Mouse (Mus musculus) cortical plate, adult 2 months (tissue): Measurements from ENCODE around the gene Kpna3. TPM values are rescaled to one million over a fixed set of nuclear protein-coding genes. Genes with fewer than 3 reads are reported as not detected.

Experiments used
- H3K27ac ChIP-seq: fragments of 200-500 bp; 2 replicates; pipeline ENCODE4 v1.5.1; 2012; ENCODE audit warnings: low read length, control low read depth, inconsistent platforms; ENCODE audit not compliant: insufficient read depth
- H3K4me1 ChIP-seq: fragments of 200-500 bp; 2 replicates; pipeline ENCODE4 v1.6.1; 2011; ENCODE audit warnings: low read length; ENCODE audit not compliant: control insufficient read depth, insufficient read depth
- H3K4me3 ChIP-seq: fragments of 200-500 bp; 2 replicates; pipeline ENCODE4 v1.5.1; 2011; ENCODE audit warnings: mild to moderate bottlenecking, low read length, control low read depth; ENCODE audit not compliant: insufficient read depth
- CTCF ChIP-seq: fragments of 200-500 bp; IDR thresholded peaks from 2 replicates; pipeline ENCODE4 v1.5.1; 2011; ENCODE audit warnings: mild to moderate bottlenecking, control low read depth, low read length; ENCODE audit not compliant: insufficient read depth; ENCODE audit errors: extremely low read depth
- POLR2A ChIP-seq: fragments of 200-500 bp; IDR thresholded peaks from 2 replicates; pipeline ENCODE4 v1.6.1; 2011; ENCODE audit warnings: mild to moderate bottlenecking, low read length, control low read depth; ENCODE audit not compliant: insufficient read depth; ENCODE audit errors: extremely low read depth
- polyA plus RNA-seq: library from polyadenylated mRNA; depleted of rRNA; stranded (reverse); fragments of >200 nt; gene quantifications from 2 replicates; pipeline ENCODE4 v1.2.3, GENCODE M21; 2012; rRNA removed

Kpna3 gene
- polyA plus RNA-seq = 46.4 and 47.6 TPM in 2 replicates

DNA sequence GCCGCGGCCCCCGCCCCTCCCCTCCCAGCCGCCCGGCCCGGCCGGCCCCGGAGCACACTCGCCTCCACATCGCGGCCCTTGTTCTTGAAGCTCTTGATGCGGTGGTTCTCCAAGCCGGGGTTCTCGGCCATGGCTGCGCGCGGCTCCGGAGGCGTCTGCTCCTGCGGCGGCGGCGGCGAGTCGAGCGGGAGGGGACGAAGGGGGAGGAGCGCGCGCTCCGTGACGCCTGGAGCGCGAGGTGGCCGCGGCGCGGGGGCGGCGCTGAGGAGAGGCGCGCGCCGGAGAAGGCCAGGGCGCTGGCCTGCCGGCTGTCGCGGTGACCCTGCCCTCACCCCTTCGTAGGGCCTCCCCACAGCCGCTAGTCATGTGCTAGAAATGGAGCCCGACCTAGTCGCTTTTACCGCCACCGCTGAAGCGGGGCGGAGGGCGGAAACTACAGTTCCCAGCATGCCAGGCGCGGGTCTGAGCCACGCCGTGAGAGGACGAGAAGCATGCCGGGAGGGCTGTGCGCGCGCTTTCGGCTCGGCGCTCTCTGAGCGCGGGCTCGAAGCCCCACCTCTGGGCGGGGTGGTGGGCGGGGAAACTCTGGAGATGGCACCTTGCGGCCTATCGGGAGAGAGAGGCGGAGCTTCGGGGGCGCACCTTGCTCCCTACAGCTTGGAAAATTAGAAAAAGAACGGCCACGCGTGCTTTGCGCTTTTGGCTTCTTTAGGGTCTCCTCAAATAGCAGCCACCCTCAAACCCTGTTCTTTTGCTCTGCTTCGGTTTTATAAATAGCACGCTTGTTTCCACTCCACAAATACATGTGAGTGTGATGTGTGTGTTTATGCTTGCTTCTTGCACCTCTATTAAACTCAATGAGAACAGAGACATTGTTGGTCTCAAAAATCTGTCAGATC lies at the start of gene Kpna3:
Gene Kpna3, minus strand, starts transcription at position 214 of the 899 bp plus-strand sequence.
- TF ChIP-seq CTCF (no peak), POLR2A (peak; percentile 9; the same call in 1 of the 2 replicates)
- Histone ChIP-seq H3K4me3 (peak within 1 kb of the TSS; percentile 100), H3K27ac (peak within 1 kb of the TSS; percentile 98), H3K4me1 (peaks cover 6% of the 10 kb centered on the region; the same call in 1 of the 2 replicates)

DNA sequence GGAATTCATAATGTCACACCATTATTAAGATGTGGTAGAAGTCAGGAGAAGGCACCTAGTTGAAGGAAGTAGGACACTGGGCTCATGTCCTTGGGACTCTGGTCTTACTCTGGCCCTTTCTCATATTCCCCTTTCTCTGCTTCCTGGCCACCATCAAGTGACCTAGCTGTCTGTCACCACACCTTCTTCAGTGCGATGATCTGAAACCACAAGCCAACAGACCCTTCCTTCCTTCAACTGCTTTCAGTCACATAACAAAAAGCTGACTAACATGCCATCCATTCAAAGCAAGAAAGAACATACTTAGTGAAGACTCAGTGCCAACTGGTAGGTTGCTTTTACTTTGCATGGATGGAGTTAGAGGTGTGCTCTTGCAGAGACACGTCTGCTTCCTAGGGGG lies 20.7 kb upstream of the Kpna3 start:
- no peak overlapping the region for H3K27ac ChIP-seq
- H3K4me3 ChIP-seq = no peak overlapping the region
- peaks cover 4% of the 10 kb centered on the region for H3K4me1 ChIP-seq
- TF ChIP-seq POLR2A (no peak), CTCF (no peak)

DNA sequence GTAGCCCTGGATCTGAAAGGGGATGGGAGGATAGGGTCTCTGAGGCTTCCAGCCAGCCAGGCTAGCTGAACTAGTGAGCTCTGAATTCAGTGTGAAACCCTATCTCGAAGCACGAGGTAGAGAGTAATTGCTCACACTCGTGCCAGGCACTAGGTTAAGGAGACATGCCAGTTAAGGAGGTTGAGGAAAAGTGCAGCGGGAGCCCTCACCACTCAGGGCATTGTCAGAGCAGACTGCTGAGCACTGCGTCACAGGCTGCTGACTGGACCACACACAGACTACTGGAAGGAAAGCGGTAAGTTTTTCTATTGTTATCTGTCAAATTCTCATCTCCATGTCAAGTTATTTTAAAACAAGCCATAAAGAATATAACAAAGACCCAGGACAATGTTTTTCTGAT lies 17.8 kb upstream of the Kpna3 start:
- TF ChIP-seq POLR2A (no peak), CTCF (no peak)
- Histone ChIP-seq H3K4me1 (peaks cover 4% of the 10 kb centered on the region), H3K27ac (no peak overlapping the region)

DNA sequence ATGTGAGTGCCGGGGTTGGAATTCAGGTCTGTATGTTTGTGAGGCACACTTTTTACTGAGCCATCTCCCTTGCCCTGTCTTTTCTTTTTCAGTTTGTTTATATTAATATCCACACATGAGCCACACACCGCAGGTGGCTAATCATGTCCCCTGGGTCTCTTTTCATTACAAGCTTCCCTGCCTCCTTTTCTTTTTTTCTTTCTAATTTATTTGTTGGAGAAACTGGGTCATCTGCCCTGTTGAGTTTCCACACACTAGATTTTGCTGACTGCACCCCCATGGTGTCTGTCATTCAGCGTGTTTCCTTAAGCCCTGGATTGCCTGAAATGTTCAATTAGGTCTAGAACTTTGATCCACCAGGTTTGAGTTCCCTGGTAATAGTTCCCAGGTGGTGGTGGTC lies 15.9 kb upstream of the Kpna3 start:
- TF ChIP-seq CTCF (no peak), POLR2A (no peak)
- Histone ChIP-seq H3K4me3 (no peak overlapping the region), H3K4me1 (peaks cover 4% of the 10 kb centered on the region), H3K27ac (no peak overlapping the region)

More for the DNA sequence above, 17.8 kb upstream of the Kpna3 start:
- H3K4me3 ChIP-seq = no peak overlapping the region

DNA sequence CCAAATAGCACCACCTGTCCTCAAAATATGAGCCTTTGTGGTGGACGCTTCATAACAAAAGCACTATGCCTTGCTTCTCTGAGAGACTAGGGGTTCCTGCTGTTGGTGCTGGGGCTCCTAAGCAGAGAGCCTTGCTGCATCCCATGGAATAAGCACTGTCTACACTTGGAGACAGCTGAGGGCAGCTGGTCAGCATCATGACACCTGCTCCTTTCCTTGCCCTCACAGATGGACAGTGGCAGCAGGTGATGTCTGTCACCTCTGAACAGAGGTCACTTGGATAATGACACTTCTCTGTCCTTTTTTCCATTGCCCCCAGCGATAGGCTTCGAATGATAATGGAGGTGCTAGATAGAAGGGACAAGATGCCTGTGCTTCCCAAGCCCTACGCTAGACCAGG lies 13.4 kb upstream of the Kpna3 start:
- H3K4me3 ChIP-seq = no peak overlapping the region
- H3K4me1 ChIP-seq = peaks cover 4% of the 10 kb centered on the region
- TF ChIP-seq CTCF (no peak), POLR2A (no peak)
- H3K27ac ChIP-seq = no peak overlapping the region

DNA sequence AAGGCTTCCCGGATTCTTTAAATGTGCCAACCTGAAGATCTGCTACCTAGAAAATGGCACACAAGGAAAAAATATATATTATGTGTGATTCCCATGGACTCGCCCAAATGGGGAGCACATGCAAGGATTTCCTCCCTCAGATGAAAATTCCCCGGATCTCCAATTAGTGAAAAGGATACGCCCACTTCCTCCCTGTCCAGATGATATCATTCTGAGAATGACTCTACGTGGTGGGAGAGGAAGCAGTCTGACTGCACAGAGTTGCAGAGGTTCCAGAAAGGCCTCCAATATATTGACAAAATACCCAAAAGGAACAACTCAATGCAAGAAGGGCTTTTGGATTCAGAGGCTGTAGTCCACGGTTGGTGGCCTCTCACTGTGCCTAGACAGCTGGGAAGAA lies 12.8 kb upstream of the Kpna3 start:
- TF ChIP-seq POLR2A (no peak), CTCF (no peak)
- peaks cover 4% of the 10 kb centered on the region for H3K4me1 ChIP-seq

DNA sequence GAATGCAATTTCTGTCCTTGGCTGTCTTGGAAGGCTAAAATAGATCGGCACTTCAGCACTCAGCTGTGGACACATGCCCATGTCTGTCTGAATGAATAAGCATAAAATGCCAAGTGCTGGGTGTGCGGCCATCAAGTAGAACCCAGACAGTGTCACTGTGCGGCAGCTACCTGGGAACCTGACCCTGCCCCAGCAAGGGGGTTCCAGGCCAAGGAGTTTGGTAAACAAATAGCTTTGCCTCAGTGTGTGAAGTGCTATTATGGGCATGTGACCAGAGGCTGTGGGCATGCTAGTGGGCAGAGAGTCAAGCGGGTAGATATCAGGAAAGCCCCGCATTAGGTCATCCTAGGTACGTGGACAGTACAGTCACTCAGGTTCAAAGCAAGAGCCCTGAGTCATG lies 8.1 kb upstream of the Kpna3 start:
- TF ChIP-seq POLR2A (no peak), CTCF (no peak)
- no peak overlapping the region for H3K4me3 ChIP-seq
- no peaks in the 10 kb centered on the region for H3K4me1 ChIP-seq
- H3K27ac ChIP-seq = no peak overlapping the region

More for the DNA sequence above, 12.8 kb upstream of the Kpna3 start:
- no peak overlapping the region for H3K27ac ChIP-seq
- H3K4me3 ChIP-seq = no peak overlapping the region

DNA sequence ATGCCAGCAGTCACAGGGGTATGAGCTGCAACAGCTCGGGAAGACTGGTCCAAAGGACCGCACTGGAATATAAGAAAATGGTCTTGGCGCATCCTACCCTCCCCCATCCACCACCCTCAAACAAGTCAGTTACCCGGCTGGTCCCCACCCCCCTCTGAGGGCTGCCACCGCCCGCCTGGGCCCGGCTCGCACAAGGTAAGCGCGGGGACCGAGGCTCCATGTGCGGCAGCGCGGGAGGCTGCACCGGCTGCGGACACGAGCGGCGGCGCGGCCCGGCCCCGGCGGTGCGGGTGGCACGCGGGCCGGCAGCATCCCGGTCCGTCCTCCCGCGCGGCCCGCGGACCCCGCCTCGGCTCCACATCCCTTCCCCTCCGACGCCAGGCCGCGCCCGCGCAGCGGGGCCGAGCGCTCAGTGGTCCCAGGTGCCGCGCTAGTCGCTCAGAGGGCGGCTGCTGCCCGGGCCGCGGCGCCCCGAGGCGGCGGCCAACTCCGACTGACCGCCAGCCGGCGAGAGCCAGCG lies 473 bp downstream of the Kpna3 start:
- H3K4me3 ChIP-seq = peak overlapping the region; percentile 100
- H3K4me1 ChIP-seq = peaks cover 6% of the 10 kb centered on the region; the same call in 1 of the 2 replicates
- TF ChIP-seq CTCF = no peak
- no peak for TF ChIP-seq POLR2A
- peak overlapping the region; percentile 98 for H3K27ac ChIP-seq

DNA sequence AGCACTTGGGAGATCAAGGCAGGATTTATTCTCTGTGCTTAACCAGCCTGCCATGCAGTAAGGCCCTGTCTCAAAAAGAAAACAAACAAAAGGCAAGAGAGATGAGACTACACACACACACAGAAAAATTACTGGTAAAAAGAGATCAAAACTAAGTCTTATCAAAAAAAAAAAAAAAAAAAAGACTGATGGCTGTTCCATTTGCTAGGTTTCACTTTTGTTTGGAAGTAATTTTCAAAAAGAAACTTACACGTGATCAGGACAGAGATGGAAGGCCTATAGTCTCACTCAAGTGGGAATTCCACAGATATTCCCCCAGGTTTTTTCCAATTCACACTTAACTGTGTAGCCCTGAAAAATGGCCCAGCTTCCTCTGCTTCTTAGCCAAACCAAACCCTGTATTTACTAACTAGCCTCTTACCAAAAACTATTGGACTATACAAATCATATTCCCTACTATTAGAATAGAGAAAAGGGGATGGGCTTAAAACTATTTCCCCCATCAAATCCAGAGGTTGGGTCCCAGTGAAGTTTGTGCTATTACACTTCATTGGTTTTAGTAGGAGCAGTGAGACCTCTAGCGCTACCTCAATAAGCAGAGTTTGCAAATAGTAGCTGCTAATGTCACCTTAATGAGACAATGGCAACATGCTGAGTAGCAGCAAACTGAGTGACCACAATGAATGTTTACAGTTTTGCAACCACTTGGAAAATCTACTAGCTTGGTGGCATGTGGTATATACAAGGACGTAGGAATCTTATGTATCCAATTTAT lies 1.3 kb downstream of the Kpna3 start:
- Histone ChIP-seq H3K4me3 (peak overlapping the region; percentile 100; the same call in 1 of the 2 replicates), H3K27ac (no peak overlapping the region)
- TF ChIP-seq POLR2A = no peak
- TF ChIP-seq CTCF = no peak

More for the DNA sequence above, 1.3 kb downstream of the Kpna3 start:
- peaks cover 7% of the 10 kb centered on the region; the same call in 1 of the 2 replicates for H3K4me1 ChIP-seq
